Mouse (Mus musculus) heart, embryonic 11.5 days (tissue): ENCODE data around the gene Nfrkb. TPM values are rescaled to one million over a fixed set of nuclear protein-coding genes. Genes with fewer than 3 reads are reported as not detected.

Experiments used
- ATAC-seq: fragments of 200-750 bp; cut with Nextera tagmentation; replicated peaks from 2 replicates; pipeline ENCODE4 v1.8.0; 2017; ENCODE audit warnings: moderate library complexity; ENCODE audit not compliant: insufficient number of reproducible peaks, low FRiP score, low TSS enrichment
- H3K27ac ChIP-seq: fragments of 300-500 bp; sonication (generic); 2 replicates; pipeline ENCODE4 v1.5.1; 2014; ENCODE audit warnings: mild to moderate bottlenecking, low read depth, low read length
- H3K27me3 ChIP-seq: fragments of 300-500 bp; sonication (generic); 2 replicates; pipeline ENCODE4 v1.6.1; 2014; ENCODE audit warnings: mild to moderate bottlenecking, low read length, mixed read lengths; ENCODE audit not compliant: control insufficient read depth, insufficient read depth
- H3K36me3 ChIP-seq: fragments of 300-500 bp; sonication (generic); 2 replicates; pipeline ENCODE4 v1.6.1; 2014; ENCODE audit warnings: mild to moderate bottlenecking, low read length, moderate library complexity, mixed read lengths; ENCODE audit not compliant: control insufficient read depth, insufficient read depth
- H3K4me1 ChIP-seq: fragments of 300-500 bp; sonication (generic); 2 replicates; pipeline ENCODE4 v1.6.1; 2014; ENCODE audit warnings: low read length; ENCODE audit not compliant: control insufficient read depth, insufficient read depth
- H3K4me2 ChIP-seq: fragments of 300-500 bp; sonication (generic); 2 replicates; pipeline ENCODE4 v1.6.1; 2014; ENCODE audit warnings: mild to moderate bottlenecking, moderate library complexity
- H3K4me3 ChIP-seq: fragments of 300-500 bp; sonication (generic); 2 replicates; pipeline ENCODE4 v1.5.1; 2014; ENCODE audit warnings: low read depth, low read length
- H3K9ac ChIP-seq: fragments of 300-500 bp; sonication (generic); 2 replicates; pipeline ENCODE4 v1.6.1; 2014; ENCODE audit warnings: mild to moderate bottlenecking, low read depth, low read length, moderate library complexity
- H3K9me3 ChIP-seq: fragments of 300-500 bp; sonication (generic); replicated peaks from 2 replicates; pipeline ENCODE4 v1.6.1; 2016; ENCODE audit warnings: low read length; ENCODE audit not compliant: control insufficient read depth
- WGBS: fragments of 180-500 bp; shearing (Covaris S2); extraction: QIAGEN DNeasy Blood & Tissue Kit; methylation state at CpG from one replicate; pipeline ENCODE4 v1.1.7; 2014; ENCODE audit not compliant: insufficient replicate concordance; 5-methylcytosine and 5-hydroxymethylcytosine counted together
- polyA plus RNA-seq: library from polyadenylated mRNA; unstranded; fragments of >200 nt; fragmentation: Nextera tagmentation; extraction: Ambion mirVana; gene quantifications from 2 replicates; pipeline ENCODE4 v1.2.1, GENCODE M21; 2014

The Nfrkb gene
- polyA plus RNA-seq, 1 experiment from 2014 or later = 21.1 TPM

DNA sequence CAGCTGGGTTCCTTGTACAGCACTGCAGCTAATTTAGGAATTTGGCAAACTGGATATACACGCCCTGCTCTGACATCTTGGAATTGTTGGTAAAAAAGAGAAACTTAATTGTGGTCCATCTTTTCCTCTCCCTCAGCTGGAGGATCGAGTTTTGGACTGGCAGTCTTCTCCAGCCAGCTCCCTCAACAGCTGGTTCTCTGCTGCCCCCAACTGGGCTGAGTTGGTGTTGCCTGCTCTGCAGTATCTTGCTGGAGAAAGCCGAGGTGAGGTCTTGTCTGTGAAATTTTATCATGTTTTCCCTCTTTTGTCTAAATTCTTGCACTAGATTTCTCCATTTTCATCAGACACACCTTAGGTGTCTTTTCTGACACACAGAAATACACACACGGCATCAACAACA lies 14.4 kb downstream of the Nfrkb start:
- H3K4me2 ChIP-seq = no peak overlapping the region
- H3K27ac ChIP-seq = no peak overlapping the region
- no peak for ATAC-seq
- no peaks in the 10 kb centered on the region for H3K27me3 ChIP-seq
- no peaks in the 10 kb centered on the region for H3K4me1 ChIP-seq
- H3K9me3 ChIP-seq = no peaks in the 10 kb centered on the region
- no peak overlapping the region for H3K4me3 ChIP-seq
- H3K36me3 ChIP-seq = peaks cover 63% of the 10 kb centered on the region
- H3K9ac ChIP-seq = no peak overlapping the region
- 50% methylated on average over 4 of the region's 4 CpGs for WGBS

DNA sequence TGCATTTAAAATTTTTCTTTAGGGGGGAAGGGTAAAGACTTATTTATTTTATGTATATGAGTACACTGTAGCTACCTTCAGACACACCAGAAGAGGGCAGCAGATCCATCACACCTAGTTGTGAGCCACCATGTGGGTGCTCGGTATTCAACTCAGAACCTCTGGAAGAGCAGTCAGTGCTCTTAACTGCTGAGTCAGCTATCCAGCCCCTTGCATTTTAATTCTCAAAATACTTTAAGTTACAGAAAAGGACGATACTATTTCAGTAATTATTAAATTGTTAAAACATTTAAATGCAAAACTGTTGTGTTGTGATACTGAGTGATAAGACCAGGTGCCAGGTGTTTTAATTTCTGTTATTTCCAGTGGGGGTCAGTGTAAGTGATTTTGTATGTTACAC lies 18.3 kb downstream of the Nfrkb start:
- no peak overlapping the region for H3K27ac ChIP-seq
- H3K4me3 ChIP-seq = no peak overlapping the region
- no peaks in the 10 kb centered on the region for H3K9me3 ChIP-seq
- H3K9ac ChIP-seq = no peak overlapping the region
- no peak for ATAC-seq
- H3K4me1 ChIP-seq = no peaks in the 10 kb centered on the region
- H3K36me3 ChIP-seq = peaks cover 58% of the 10 kb centered on the region
- 87% methylated on average over 2 of the region's 2 CpGs for WGBS
- H3K4me2 ChIP-seq = no peak overlapping the region
- no peaks in the 10 kb centered on the region for H3K27me3 ChIP-seq

DNA sequence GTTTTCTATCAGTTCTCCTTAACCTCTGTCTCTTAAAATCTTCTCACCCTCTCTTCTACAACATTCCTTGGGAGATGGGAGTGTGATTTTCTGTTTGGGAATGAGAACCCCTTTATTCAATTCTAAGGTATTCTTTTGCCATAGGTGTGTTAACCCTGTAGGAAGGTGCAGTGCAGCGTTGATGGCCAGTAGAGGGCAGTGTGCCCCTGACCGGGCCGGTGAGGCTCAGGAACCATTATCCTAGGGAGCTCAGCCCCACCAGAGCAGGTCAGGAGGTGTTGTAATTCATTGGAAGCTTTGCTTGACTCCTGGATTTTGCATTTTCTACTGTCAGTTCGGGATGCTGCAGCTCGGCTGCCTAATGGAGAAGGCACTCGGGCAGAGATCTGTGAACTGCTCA lies 19.2 kb downstream of the Nfrkb start:
- Histone ChIP-seq H3K4me2 (no peak overlapping the region), H3K36me3 (peaks cover 58% of the 10 kb centered on the region), H3K4me1 (no peaks in the 10 kb centered on the region), H3K9me3 (no peaks in the 10 kb centered on the region), H3K4me3 (no peak overlapping the region), H3K9ac (no peak overlapping the region), H3K27me3 (no peaks in the 10 kb centered on the region), H3K27ac (no peak overlapping the region)
- 59% methylated on average over 6 of the region's 6 CpGs for WGBS
- ATAC-seq = no peak

DNA sequence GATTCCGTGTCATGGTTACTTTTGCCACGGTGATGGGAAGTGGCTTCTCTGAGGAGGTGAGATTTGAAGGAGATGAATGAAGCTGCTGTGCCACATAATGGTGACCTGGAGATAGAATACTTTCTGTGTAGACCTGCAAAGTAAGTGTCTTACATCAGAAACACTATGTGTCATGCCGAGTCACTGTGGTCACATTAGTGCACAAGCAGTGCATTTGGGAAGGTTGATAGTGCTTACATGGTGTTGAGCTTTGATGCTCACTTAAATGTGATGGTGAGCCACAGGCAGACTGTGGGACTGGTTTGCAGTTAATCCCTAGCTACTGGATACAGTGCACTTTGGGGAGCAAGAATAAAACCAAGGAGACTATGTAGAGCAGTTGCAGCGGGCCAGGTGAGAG lies 26.2 kb downstream of the Nfrkb start:
- Histone ChIP-seq H3K4me3 (no peak overlapping the region), H3K27me3 (no peaks in the 10 kb centered on the region), H3K4me1 (no peaks in the 10 kb centered on the region), H3K27ac (no peak overlapping the region), H3K9ac (no peak overlapping the region), H3K9me3 (no peaks in the 10 kb centered on the region), H3K36me3 (peaks cover 48% of the 10 kb centered on the region), H3K4me2 (no peak overlapping the region)
- WGBS = 89% methylated on average over 4 of the region's 4 CpGs
- ATAC-seq = no peak

DNA sequence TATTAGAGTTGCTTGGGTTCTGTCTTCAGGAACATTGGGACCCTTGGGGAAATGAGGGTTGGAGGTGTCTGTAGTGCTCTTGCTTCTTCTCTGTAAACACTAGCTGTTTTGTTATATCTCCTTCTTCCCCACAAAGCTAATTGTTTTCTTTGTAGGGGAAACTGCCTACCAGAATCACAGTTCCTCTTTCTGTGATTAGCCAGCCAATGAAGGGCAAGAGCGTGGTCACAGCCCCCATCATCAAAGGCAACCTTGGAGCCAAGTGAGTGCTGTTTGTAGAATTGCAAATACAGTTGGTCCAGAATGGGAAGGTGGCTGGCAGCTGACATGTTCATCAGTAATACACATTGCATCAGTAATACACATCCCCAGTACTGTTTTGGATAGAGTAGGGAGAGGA lies 32.8 kb downstream of the Nfrkb start:
- 84% methylated on average over 1 of the region's 1 CpGs for WGBS
- H3K36me3 ChIP-seq = peaks cover 25% of the 10 kb centered on the region
- no peak for ATAC-seq

DNA sequence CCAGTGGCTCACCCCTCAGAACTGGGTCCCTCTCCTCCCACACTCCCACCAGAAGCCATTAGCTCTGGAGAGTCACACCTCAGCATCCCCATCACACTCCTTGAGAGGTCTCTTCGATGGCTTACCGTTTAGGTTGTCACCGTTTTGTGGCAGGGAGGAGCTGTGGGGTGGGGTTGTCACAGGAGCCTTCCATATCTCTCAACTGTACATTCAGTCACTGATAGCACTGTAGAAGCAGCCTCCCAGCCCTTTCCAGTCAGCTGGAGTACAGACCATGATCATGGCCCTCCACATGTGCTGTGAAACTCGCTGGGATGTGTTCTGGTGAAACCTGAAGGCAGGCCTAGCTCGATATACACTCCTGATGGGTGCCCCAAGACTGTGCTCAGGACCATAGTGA lies 36.2 kb downstream of the Nfrkb start:
- H3K27ac ChIP-seq = no peak overlapping the region
- H3K9ac ChIP-seq = no peak overlapping the region
- ATAC-seq = no peak
- no peaks in the 10 kb centered on the region for H3K9me3 ChIP-seq
- H3K27me3 ChIP-seq = no peaks in the 10 kb centered on the region
- H3K4me3 ChIP-seq = no peak overlapping the region
- WGBS = 75% methylated on average over 5 of the region's 5 CpGs
- H3K4me2 ChIP-seq = no peak overlapping the region
- peaks cover 13% of the 10 kb centered on the region for H3K36me3 ChIP-seq
- H3K4me1 ChIP-seq = no peaks in the 10 kb centered on the region

More for the DNA sequence above, 32.8 kb downstream of the Nfrkb start:
- Histone ChIP-seq H3K4me3 (no peak overlapping the region), H3K4me1 (no peaks in the 10 kb centered on the region), H3K9me3 (no peaks in the 10 kb centered on the region), H3K4me2 (no peak overlapping the region), H3K27ac (no peak overlapping the region), H3K9ac (no peak overlapping the region), H3K27me3 (no peaks in the 10 kb centered on the region)

DNA sequence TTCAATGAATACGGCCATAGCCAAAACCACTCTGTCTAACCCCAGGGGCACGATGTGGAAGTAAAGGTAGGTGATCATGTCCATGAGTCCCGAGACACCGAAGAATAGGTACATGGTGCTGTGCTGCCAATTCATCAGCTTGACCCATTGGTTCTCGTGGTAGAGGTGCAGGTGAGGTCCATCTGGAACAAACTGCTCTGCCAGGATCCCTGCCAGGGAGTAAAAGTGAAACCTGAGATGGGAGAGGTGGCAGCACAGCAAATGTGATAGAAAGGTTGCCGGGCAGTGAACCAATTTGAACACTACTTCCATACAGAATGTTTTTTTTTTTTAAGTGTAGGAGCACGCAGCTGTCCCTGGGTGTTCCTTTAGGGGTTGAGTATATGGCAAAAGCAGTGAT lies 43.0 kb downstream of the Nfrkb start:
- 78% methylated on average over 7 of the region's 7 CpGs for WGBS
- no peaks in the 10 kb centered on the region for H3K4me1 ChIP-seq
- no peak overlapping the region for H3K4me3 ChIP-seq
- no peaks in the 10 kb centered on the region for H3K36me3 ChIP-seq
- no peaks in the 10 kb centered on the region for H3K27me3 ChIP-seq
- ATAC-seq = no peak
- no peaks in the 10 kb centered on the region for H3K9me3 ChIP-seq
- H3K27ac ChIP-seq = no peak overlapping the region
- H3K4me2 ChIP-seq = no peak overlapping the region
- no peak overlapping the region for H3K9ac ChIP-seq

DNA sequence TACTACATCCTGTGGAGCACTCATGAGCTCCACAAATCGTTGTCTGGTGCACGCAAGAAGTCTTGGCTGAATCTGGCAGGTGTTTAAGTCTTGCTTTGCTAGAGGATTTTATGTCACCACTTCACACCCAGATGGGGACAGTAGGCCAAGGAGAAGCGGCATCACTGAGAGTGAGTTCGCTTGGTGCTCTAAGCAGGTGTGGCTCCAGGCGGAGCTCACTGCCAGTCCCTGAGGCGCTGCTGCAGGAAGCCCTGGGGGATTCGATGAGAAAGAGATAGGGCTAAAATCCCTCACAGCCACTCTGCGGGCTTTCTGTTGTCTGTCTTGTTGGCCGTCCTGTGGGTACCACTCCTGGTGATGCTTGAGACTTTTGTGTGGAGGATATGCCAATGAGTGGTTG lies 44.0 kb downstream of the Nfrkb start:
- Histone ChIP-seq H3K4me2 (no peak overlapping the region), H3K9ac (no peak overlapping the region), H3K4me3 (no peak overlapping the region), H3K27me3 (no peaks in the 10 kb centered on the region), H3K9me3 (no peaks in the 10 kb centered on the region), H3K27ac (no peak overlapping the region), H3K4me1 (no peaks in the 10 kb centered on the region), H3K36me3 (no peaks in the 10 kb centered on the region)
- 60% methylated on average over 9 of the region's 9 CpGs for WGBS
- no peak for ATAC-seq

DNA sequence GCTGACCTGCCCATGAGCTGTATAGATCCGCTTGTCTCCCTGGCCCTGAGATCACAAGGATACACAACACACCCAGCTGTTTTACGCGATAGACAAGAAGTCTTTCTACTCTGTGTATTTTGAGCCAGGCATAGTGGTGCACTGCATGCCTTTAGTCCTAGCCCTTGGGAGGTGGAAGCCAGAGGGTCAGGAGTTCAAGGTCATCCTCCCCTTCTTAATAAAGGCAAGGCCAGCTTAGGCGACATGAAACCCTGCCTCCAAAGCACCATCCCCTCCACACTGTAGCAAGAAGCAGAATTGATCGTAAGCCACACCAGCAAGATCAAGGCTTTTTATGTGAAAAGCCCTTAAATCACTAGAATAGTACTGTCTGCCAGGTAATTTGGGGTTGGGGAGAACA lies 45.8 kb downstream of the Nfrkb start:
- Histone ChIP-seq H3K4me1 (no peaks in the 10 kb centered on the region), H3K27ac (no peak overlapping the region), H3K4me3 (no peak overlapping the region), H3K27me3 (no peaks in the 10 kb centered on the region), H3K9ac (no peak overlapping the region), H3K4me2 (no peak overlapping the region), H3K9me3 (no peaks in the 10 kb centered on the region), H3K36me3 (no peaks in the 10 kb centered on the region)
- no peak for ATAC-seq
- 73% methylated on average over 5 of the region's 5 CpGs for WGBS
